Mouse (Mus musculus) ZHBTc4 (cell line): ENCODE measurements around the gene Slit3.
A peak's percentile ranks its signal among the peaks of the same experiment; 100 is the strongest.

Source experiments
- DNase-seq: peaks from one replicate; pipeline ENCODE4 v3.0.0-alpha.2; 2011; ENCODE audit warnings: low read depth, low spot score

Gene Slit3

DNA sequence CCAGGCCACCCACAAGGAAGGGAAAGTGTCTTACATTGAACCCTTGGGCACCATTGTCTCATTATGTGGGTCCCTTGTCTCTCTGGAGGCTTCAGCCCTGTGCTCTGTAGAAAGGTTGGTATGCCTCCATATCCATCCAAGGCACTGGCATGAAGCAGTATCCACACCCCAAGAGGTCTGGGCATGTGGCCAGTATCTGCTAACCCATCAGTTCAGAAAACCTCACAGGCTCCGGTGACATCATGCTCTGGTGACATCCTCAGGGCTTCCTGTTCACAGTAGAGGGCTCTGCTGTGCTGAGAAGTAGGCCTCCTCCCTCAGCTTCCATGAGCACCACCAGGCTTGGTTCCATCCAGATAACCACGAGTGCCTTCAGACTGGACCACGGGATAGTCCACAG is 506.8 kb downstream of the Slit3 start:
- no peak for DNase-seq

DNA sequence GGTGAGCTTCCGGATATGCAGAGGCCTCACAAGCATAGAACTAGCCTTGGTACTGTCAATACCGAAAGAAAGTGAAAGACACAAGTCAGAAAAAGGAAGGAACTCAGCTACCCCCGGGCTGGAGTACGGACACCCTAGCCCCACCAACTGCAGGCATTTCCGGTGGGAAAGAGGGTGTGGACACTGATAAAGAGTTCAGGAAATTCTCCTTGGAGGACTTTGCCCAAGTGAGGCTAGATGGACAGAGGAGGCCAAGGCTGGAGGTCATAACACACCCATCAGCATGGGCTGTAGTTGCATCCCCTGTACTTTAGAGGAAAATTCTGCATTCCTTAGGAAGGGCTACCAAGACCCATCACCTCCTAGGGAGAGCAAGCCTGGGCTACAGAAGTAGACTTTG is 511.2 kb downstream of the Slit3 start:
- DNase-seq: no peak

- no peak for DNase-seq
These were observed 516.1 kb downstream of the Slit3 start for GRCm38 (mm10) chr11:35637102-35637501.

- DNase-seq: peak; percentile 80
These were observed 517.9 kb downstream of the Slit3 start for GRCm38 (mm10) chr11:35638862-35639384.

GRCm38 (mm10) chr11:35639428-35639827 is 518.4 kb downstream of the Slit3 start:
- peak; percentile 49 for DNase-seq

GRCm38 (mm10) chr11:35651286-35651685 is 530.3 kb downstream of the Slit3 start:
- DNase-seq: no peak

- no peak for DNase-seq
These were observed 534.8 kb downstream of the Slit3 start for GRCm38 (mm10) chr11:35655836-35656235.

- no peak for DNase-seq
These were observed 536.6 kb downstream of the Slit3 start for GRCm38 (mm10) chr11:35657582-35657981.

DNA sequence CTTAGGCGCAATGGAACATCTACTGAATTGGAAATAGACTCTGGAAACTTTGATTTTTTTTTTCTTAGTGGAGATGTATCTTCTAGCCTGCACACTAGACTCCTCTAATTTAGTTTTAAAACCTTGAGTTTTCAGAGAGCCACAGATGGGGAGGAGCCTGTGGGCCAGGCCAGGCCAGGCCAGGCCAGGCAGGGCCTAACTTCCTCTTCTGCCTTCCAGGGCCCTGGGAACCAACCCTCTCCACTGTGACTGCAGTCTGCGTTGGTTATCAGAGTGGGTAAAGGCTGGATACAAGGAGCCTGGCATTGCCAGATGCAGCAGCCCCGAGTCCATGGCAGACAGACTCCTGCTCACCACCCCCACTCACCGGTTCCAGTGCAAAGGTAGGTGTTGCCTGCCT is 539.9 kb downstream of the Slit3 start:
- no peak for DNase-seq

DNA sequence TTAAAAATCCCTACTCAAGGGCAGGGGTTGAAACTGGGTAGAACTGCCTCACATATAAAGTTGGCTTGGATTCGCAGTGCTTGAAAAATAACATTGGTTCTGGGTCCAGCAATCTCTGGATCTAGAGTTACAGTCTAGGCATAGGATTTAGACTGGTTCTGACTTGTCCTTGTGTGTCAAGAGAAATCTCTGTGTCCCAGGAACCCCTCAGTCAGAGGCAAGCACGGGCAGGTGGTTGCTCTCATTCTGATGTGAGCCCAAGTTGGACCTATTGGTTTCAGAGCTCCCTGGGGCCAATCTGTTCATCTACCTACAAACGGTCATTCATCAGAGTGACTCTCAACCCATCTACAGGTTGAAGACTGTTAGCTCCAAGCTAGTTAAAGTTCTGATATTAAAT is 541.9 kb downstream of the Slit3 start:
- DNase-seq: no peak

GRCm38 (mm10) chr11:35663661-35664060 is 542.6 kb downstream of the Slit3 start:
- DNase-seq: no peak

DNA sequence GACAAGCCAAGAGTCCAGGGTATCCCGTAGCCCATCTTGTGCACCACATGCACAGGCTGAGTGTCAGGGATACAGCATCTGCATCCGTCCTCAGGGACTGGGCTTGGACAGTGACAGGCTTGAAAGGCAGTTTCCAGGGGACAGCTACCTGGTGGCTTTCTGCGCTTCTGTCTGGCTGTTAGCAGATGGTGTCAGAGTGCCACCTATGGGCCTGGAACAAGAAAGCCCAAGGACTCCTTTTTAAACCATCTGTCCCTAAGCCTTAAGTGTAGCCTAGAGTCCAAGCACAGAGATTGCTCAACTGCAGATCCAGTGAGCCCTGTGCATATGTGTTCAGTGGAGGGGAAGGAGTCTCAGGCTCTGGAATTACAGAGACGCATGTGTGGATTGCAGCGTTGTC is 544.0 kb downstream of the Slit3 start:
- peak; percentile 56 for DNase-seq

DNA sequence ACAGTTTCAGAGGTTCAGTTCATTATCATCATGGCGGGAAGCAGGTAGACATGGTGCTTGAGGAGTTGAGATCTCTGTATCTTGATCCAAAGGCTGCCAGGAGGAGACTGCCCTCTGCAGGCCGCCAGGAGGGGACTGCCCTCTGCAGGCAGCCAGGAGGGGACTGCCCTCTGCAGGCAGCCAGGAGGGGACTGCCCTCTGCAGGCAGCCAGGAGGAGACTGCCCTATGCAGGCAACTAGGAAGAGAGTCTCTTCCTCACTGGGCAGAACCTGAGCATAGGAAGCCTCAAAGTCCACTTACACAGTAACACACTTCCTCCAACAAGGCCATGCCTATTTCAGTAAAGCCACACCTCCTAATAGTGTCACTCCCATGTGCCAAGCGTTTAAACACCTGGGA is 546.4 kb downstream of the Slit3 start:
- peak; percentile 54 for DNase-seq

- DNase-seq: no peak
These were observed 547.1 kb downstream of the Slit3 start for GRCm38 (mm10) chr11:35668138-35668537.

DNA sequence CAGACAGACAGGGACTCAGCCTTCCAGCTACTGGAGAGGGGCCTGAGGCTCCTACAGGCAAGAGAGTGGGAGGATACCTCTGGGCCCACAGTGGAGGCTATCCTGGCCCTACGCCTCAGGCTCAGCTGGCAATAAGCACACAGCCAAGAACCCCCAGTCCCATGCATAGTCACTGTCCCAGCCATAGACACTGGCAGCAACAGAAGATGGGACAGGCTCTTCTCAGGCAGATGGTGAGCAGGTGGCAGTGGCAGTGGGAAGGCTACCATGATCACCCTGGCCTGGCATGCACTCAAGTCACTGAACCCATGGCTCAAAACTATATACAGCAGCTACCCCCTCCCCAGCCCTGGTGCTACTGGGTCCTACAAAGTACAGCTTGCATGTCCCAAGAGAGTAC is 547.7 kb downstream of the Slit3 start:
- DNase-seq: no peak

GRCm38 (mm10) chr11:35669536-35669935 is 548.5 kb downstream of the Slit3 start:
- no peak for DNase-seq

DNA sequence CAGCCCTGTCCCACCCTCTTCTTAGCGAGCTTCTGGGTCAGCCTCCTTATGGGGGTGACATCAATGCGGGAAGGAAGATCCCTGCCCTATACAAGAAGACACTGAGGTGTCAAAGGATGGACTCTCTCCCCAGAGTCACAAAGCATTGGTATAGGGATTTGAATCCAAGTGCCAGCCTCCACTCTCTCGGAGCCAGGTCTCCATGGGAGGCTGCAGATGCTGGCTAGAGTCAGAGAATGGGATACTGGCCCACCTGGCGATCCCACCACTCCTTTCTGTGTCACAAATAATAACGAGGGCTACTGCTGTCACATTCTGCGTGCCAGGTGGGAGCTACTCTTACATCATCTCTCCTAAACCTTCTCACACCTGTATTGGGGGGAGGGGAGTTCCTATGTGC is 549.2 kb downstream of the Slit3 start:
- DNase-seq: no peak

- no peak for DNase-seq
These were observed 549.7 kb downstream of the Slit3 start for GRCm38 (mm10) chr11:35670746-35671145.

DNA sequence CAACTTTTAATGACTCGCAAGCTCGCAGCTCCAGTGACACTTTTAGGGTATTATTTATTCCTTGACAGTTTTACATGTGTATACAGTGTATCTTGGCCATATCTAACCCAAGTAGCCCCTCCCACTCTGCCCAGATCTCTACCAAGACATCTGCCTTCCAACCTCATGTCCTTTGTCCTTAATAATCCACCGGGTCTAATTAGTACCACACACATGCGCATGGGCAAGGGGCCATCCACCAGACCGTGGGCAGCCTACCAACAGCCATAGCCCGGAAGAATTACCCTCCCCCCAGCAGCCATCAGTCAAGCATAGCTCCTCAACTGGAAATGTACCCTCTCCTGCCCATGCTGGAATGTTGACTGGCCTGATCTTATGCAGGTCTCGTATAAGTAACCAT is 552.0 kb downstream of the Slit3 start:
- no peak for DNase-seq

DNA sequence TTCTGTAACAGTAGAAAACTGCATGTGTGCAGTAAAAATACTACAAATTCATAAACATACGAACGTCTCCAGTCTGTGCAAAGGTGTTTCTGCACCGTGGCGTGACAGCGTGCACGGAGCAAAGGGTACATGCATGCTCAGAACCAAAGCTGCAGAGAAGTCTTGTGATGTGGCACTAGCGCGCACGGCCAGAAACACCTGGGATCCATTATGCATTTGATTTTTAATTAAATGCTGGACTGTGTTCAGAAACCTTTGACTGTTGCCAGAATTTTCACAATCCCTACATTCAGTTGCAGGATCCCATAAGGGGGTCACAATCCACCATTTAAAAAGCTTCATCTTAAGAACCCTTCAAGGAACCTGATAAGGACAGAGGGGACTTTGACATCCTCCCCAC is 553.2 kb downstream of the Slit3 start:
- no peak for DNase-seq

GRCm38 (mm10) chr11:35676744-35677143 is 555.7 kb downstream of the Slit3 start:
- no peak for DNase-seq

DNA sequence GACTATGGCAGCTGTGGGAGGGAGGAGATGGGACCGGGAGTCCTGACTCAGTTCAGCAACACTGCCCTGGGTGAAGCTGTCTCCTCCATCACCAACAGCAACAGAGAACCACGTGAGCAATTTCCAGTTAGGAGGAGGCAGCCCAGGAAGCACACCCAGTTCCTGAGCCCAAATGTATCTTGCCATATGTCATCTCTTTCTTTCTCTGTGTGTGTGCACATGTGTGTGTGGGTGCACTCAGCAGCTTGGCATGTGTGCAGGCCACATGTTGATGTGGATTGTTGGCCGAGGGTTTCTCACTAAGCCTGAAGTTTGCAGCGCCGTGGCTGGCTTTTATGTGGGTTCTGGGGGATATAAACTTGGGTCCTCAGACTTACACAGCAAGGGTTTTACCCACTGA is 559.0 kb downstream of the Slit3 start:
- no peak for DNase-seq

DNA sequence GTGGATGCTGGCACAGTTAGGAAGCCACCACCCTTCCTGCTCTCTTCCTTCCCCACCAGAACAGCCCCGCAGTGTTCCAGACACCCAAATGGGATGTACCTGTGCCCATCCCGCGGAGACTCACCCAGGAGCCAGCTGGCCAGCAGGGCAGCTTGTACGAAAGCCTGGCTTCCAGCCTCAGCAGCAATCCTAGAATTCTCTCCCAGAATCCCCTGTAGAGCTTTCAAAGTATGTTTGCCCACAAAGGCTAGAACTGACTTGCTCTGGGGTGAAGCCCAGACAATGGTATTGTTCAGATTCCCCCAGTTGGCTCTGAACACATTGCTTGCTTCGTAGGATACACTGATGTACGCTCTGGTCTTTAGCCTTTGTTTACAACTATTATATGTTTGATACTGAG is 566.3 kb downstream of the Slit3 start:
- no peak for DNase-seq

GRCm38 (mm10) chr11:35690515-35691281 is 569.7 kb downstream of the Slit3 start:
- no peak for DNase-seq
